9 mouse cellular contexts compared by ENCODE assay signal in genomic region chr17:7927582-7928535, GRCm38 (mm10). TPM values are rescaled to one million over a fixed set of nuclear protein-coding genes. Genes with fewer than 3 reads are reported as not detected.
DNase-seq lines count a peak whose midpoint lies in the region; ATAC-seq lines count a peak whose summit lies in the region.
"Had no signal": no experiment of that assay in that cellular context is flagged by ENCODE, and none has a peak within 500 bp of the region (broad histone marks: within the 10 kb centered on the region; RNA-seq: fewer than 3 reads in every experiment).

No protein-coding gene starts in this region.

- no peak overlapping the region for H3K4me3 ChIP-seq in forebrain, embryonic 10.5 days
- no peak overlapping the region for H3K4me3 ChIP-seq in forebrain, embryonic 12.5 days (replicated peaks)
- H3K4me3 ChIP-seq: limb, embryonic 12.5 days had no signal

- no peak for ATAC-seq in forebrain, embryonic 12.5 days (ENCODE audit: low FRiP score)
- ATAC-seq in granulocyte monocyte progenitor cell, adult 5-6 weeks (replicated peaks; ENCODE audit: poor library complexity, severe bottlenecking), result peak; percentile 57
- peak; percentile 75 for ATAC-seq in megakaryocyte progenitor cell, adult 5-6 weeks (replicated peaks; ENCODE audit: poor library complexity)

- peaks cover 7% of the 10 kb centered on the region for H3K4me1 ChIP-seq in forebrain, embryonic 10.5 days
- H3K4me1 ChIP-seq in forebrain, embryonic 12.5 days, result peaks cover 8% of the 10 kb centered on the region

- H3K36me3 ChIP-seq in forebrain, embryonic 10.5 days (replicated peaks), result no peaks in the 10 kb centered on the region
- H3K36me3 ChIP-seq in forebrain, embryonic 12.5 days (replicated peaks), result no peaks in the 10 kb centered on the region
- H3K36me3 ChIP-seq: limb, embryonic 12.5 days had no signal

- 72% methylated on average over 24 of the region's 24 CpGs for WGBS in forebrain, embryonic 10.5 days
- 72% methylated on average over 24 of the region's 24 CpGs for whole genome bisulfite sequencing in forebrain, embryonic 12.5 days

- DNase-seq in forebrain, embryonic 10.5 days (ENCODE audit: extremely low spot score, low spot score), result peak; percentile 42
- DNase-seq in MN1 (ENCODE audit: low spot score), result peak; percentile 18
- peak; percentile 53 for DNase-seq in cerebellum, adult 9-10 months
- DNase-seq in left cerebral cortex, adult 11 months (ENCODE audit: low spot score), result peak; percentile 45
- DNase-seq in spleen, postnatal 36 days (ENCODE audit: low spot score in 2 of 2), result peak; percentile 86 to 88

- H3K4me2 ChIP-seq in forebrain, embryonic 12.5 days, result no peak overlapping the region
- H3K4me2 ChIP-seq: limb, embryonic 12.5 days had no signal

- no peaks in the 10 kb centered on the region for H3K27me3 ChIP-seq in forebrain, embryonic 10.5 days (ENCODE audit: poor library complexity, severe bottlenecking)
- no peaks in the 10 kb centered on the region for H3K27me3 ChIP-seq in forebrain, embryonic 12.5 days
- H3K27me3 ChIP-seq: limb, embryonic 12.5 days had no signal

- H3K9ac ChIP-seq in forebrain, embryonic 12.5 days, result no peak overlapping the region
- H3K9ac ChIP-seq: limb, embryonic 12.5 days had no signal

- H3K27ac ChIP-seq in forebrain, embryonic 10.5 days, result no peak overlapping the region
- no peak overlapping the region for H3K27ac ChIP-seq in forebrain, embryonic 12.5 days
- H3K27ac ChIP-seq: limb, embryonic 12.5 days had no signal

- H3K9me3 ChIP-seq in forebrain, embryonic 10.5 days, result no peaks in the 10 kb centered on the region
- no peaks in the 10 kb centered on the region for H3K9me3 ChIP-seq in forebrain, embryonic 12.5 days
- H3K9me3 ChIP-seq: limb, embryonic 12.5 days had no signal

RNA-seq across cellular contexts. Expression of gene Tagap, which starts 2.1 kb away (rescaled TPM):
- 0.29 and 0.37 TPM in 2 replicates for polyA plus RNA-seq in forebrain, embryonic 10.5 days (2016; fragmentation: Nextera tagmentation; extraction: Ambion mirVana)
- polyA plus RNA-seq in forebrain, embryonic 12.5 days (2016; fragmentation: Nextera tagmentation; extraction: Ambion mirVana), result 0.37 and 0.40 TPM in 2 replicates
- 21.8 and 23.3 TPM in 2 replicates for total RNA-seq in granulocyte monocyte progenitor cell, adult 5-6 weeks (2014; fragmentation: Nextera tagmentation)
- 19.3 and 21.8 TPM in 2 replicates for total RNA-seq in granulocyte monocyte progenitor cell, adult 5-6 weeks (2017)
- 24.1 and 30.4 TPM in 2 replicates for total RNA-seq in megakaryocyte progenitor cell, adult 5-6 weeks (2015)
- total RNA-seq in megakaryocyte progenitor cell, adult 5-6 weeks (2017), result 16.3 and 26.6 TPM in 2 replicates

RNA-seq across cellular contexts. Expression of gene Rsph3a, which starts 17.6 kb away (rescaled TPM):
- polyA plus RNA-seq in forebrain, embryonic 10.5 days (2016; fragmentation: Nextera tagmentation; extraction: Ambion mirVana), result 59.7 and 61.0 TPM in 2 replicates
- polyA plus RNA-seq in forebrain, embryonic 12.5 days (2016; fragmentation: Nextera tagmentation; extraction: Ambion mirVana), result 51.7 and 58.6 TPM in 2 replicates
- total RNA-seq in granulocyte monocyte progenitor cell, adult 5-6 weeks (2014; fragmentation: Nextera tagmentation), result 14.5 and 28.2 TPM in 2 replicates
- 61.7 and 125 TPM in 2 replicates for total RNA-seq in granulocyte monocyte progenitor cell, adult 5-6 weeks (2017)
- total RNA-seq in megakaryocyte progenitor cell, adult 5-6 weeks (2015), result 33.0 and 46.8 TPM in 2 replicates
- total RNA-seq in megakaryocyte progenitor cell, adult 5-6 weeks (2017), result 31.1 and 37.6 TPM in 2 replicates

Comparison
In these comparisons a context has a peak if more than half of its experiments do, and no peak if none do; other contexts are left out.
1. DNase-seq: peak in every context shown above with its lines; median percentile 87 in spleen, postnatal 36 days; 53 in cerebellum, adult 9-10 months; 45 in left cerebral cortex, adult 11 months; 42 in forebrain, embryonic 10.5 days; 18 in MN1.